Mouse (Mus musculus) stomach, embryonic 14.5 days (tissue): ENCODE results near the gene Psrc1. TPM values are rescaled to one million over a fixed set of nuclear protein-coding genes. Genes with fewer than 3 reads are reported as not detected.
A peak's percentile ranks its signal among the peaks of the same experiment; 100 is the strongest.

Experiments
- ATAC-seq: fragments of 200-750 bp; cut with Nextera tagmentation; 2 replicates; pipeline ENCODE4 v1.8.0; 2017; ENCODE audit warnings: low read depth, moderate TSS enrichment; ENCODE audit not compliant: insufficient number of reproducible peaks, insufficient read depth, low FRiP score
- H3K27ac ChIP-seq: fragments of 300-500 bp; sonication (generic); 2 replicates; pipeline ENCODE4 v1.5.1; 2014; ENCODE audit warnings: mild to moderate bottlenecking, low read length, moderate library complexity, mixed read lengths
- H3K27me3 ChIP-seq: fragments of 300-500 bp; sonication (generic); 2 replicates; pipeline ENCODE4 v1.6.1; 2014; ENCODE audit warnings: low read length, control low read depth, mixed read lengths; ENCODE audit not compliant: control insufficient read depth, insufficient read depth
- H3K36me3 ChIP-seq: fragments of 300-500 bp; sonication (generic); 2 replicates; pipeline ENCODE4 v1.6.1; 2014; ENCODE audit warnings: mild to moderate bottlenecking, control low read depth, low read length, moderate library complexity, mixed read lengths; ENCODE audit not compliant: control insufficient read depth, insufficient read depth
- H3K4me1 ChIP-seq: fragments of 300-500 bp; sonication (generic); 2 replicates; pipeline ENCODE4 v1.6.1; 2014; ENCODE audit warnings: low read length, control low read depth, mixed read lengths; ENCODE audit not compliant: control insufficient read depth, insufficient read depth
- H3K4me2 ChIP-seq: fragments of 300-500 bp; sonication (generic); replicated peaks from 2 replicates; pipeline ENCODE4 v1.6.1; 2014; ENCODE audit warnings: low read depth, low read length, control low read depth
- H3K4me3 ChIP-seq: fragments of 300-500 bp; sonication (generic); 2 replicates; pipeline ENCODE4 v1.5.1; 2014; ENCODE audit warnings: low read depth, low read length, control low read depth
- H3K9ac ChIP-seq: fragments of 300-500 bp; sonication (generic); replicated peaks from 2 replicates; pipeline ENCODE4 v1.6.1; 2014; ENCODE audit warnings: low read depth, mild to moderate bottlenecking, control low read depth, low read length, moderate library complexity, mixed read lengths
- H3K9me3 ChIP-seq: fragments of 300-500 bp; sonication (generic); 2 replicates; pipeline ENCODE4 v1.6.1; 2016; ENCODE audit warnings: low read depth, low read length, control low read depth; ENCODE audit not compliant: control insufficient read depth
- WGBS: fragments of 180-500 bp; shearing (Covaris S2); extraction: QIAGEN DNeasy Blood & Tissue Kit; methylation state at CpG from one replicate; pipeline ENCODE4 v1.1.7; 2014; 5-methylcytosine and 5-hydroxymethylcytosine counted together
- polyA plus RNA-seq: library from polyadenylated mRNA; unstranded; fragments of >200 nt; fragmentation: Nextera tagmentation; extraction: Ambion mirVana; gene quantifications from 2 replicates; pipeline ENCODE4 v1.2.1, GENCODE M21; 2014

Gene Psrc1
- polyA plus RNA-seq, 1 experiment from 2014 or later: 44.4 TPM

GRCm38 (mm10) chr3:108378875-108379663, 4.6 kb upstream of the Psrc1 start:
- Histone ChIP-seq H3K4me3 (no peak overlapping the region), H3K27me3 (no peaks in the 10 kb centered on the region), H3K36me3 (no peaks in the 10 kb centered on the region), H3K9ac (no peak overlapping the region), H3K27ac (no peak overlapping the region), H3K4me1 (peaks cover 9% of the 10 kb centered on the region), H3K4me2 (no peak overlapping the region), H3K9me3 (no peaks in the 10 kb centered on the region)
- no peak for ATAC-seq
- 82% methylated on average over 7 of the region's 7 CpGs for WGBS

GRCm38 (mm10) chr3:108380695-108381094, 2.9 kb upstream of the Psrc1 start:
- Histone ChIP-seq H3K4me2 (no peak overlapping the region), H3K27me3 (no peaks in the 10 kb centered on the region), H3K9ac (no peak overlapping the region), H3K27ac (no peak overlapping the region), H3K36me3 (no peaks in the 10 kb centered on the region; the same call in 1 of the 2 replicates), H3K4me3 (no peak overlapping the region), H3K4me1 (peaks cover 18% of the 10 kb centered on the region), H3K9me3 (no peaks in the 10 kb centered on the region)
- WGBS: 77% methylated on average over 6 of the region's 6 CpGs
- no peak for ATAC-seq

GRCm38 (mm10) chr3:108381945-108382875, 1.4 kb upstream of the Psrc1 start:
- H3K27ac ChIP-seq: 0 out of 2 replicates have a peak overlapping the region, but pooled peaks have one; percentile 39
- no peaks in the 10 kb centered on the region for H3K9me3 ChIP-seq
- 58% methylated on average over 14 of the region's 14 CpGs for WGBS
- no peaks in the 10 kb centered on the region for H3K27me3 ChIP-seq
- H3K4me3 ChIP-seq: no peak overlapping the region
- H3K4me2 ChIP-seq: peak overlapping the region; percentile 78; the same call in 1 of the 2 replicates
- H3K36me3 ChIP-seq: peaks cover 11% of the 10 kb centered on the region
- H3K4me1 ChIP-seq: peaks cover 18% of the 10 kb centered on the region
- ATAC-seq: no peak
- no peak overlapping the region for H3K9ac ChIP-seq

GRCm38 (mm10) chr3:108384425-108384824, 786 bp downstream of the Psrc1 start:
- 32% methylated on average over 2 of the region's 2 CpGs for WGBS
- Histone ChIP-seq H3K4me2 (peak overlapping the region; percentile 78), H3K9me3 (no peaks in the 10 kb centered on the region), H3K36me3 (peaks cover 17% of the 10 kb centered on the region), H3K27me3 (no peaks in the 10 kb centered on the region), H3K4me3 (peak overlapping the region; percentile 56), H3K9ac (0 out of 2 replicates have a peak overlapping the region, but pooled peaks have one; percentile 30), H3K4me1 (peaks cover 18% of the 10 kb centered on the region), H3K27ac (no peak overlapping the region)
- no peak for ATAC-seq

- H3K4me2 ChIP-seq: no peak overlapping the region
- no peak overlapping the region for H3K27ac ChIP-seq
- H3K4me3 ChIP-seq: no peak overlapping the region
- no peaks in the 10 kb centered on the region for H3K9me3 ChIP-seq
- 78% methylated on average over 10 of the region's 10 CpGs for WGBS
- no peak for ATAC-seq
- H3K36me3 ChIP-seq: peaks cover 17% of the 10 kb centered on the region
- no peak overlapping the region for H3K9ac ChIP-seq
- peaks cover 18% of the 10 kb centered on the region for H3K4me1 ChIP-seq
- H3K27me3 ChIP-seq: no peaks in the 10 kb centered on the region
Measured at GRCm38 (mm10) chr3:108386186-108386585, 2.5 kb downstream of the Psrc1 start.

- peaks cover 17% of the 10 kb centered on the region for H3K36me3 ChIP-seq
- H3K9me3 ChIP-seq: no peaks in the 10 kb centered on the region
- WGBS: 1% methylated on average over 5 of the region's 5 CpGs
- no peak overlapping the region for H3K4me2 ChIP-seq
- H3K4me3 ChIP-seq: no peak overlapping the region
- peaks cover 22% of the 10 kb centered on the region; the same call in 1 of the 2 replicates for H3K4me1 ChIP-seq
- peak overlapping the region; percentile 72; the same call in 1 of the 2 replicates for H3K27ac ChIP-seq
- H3K27me3 ChIP-seq: no peaks in the 10 kb centered on the region
- H3K9ac ChIP-seq: no peak overlapping the region
- peak; percentile 81 for ATAC-seq
Measured at GRCm38 (mm10) chr3:108389111-108389545, 5.5 kb downstream of the Psrc1 start.

GRCm38 (mm10) chr3:108392299-108392698, 8.7 kb downstream of the Psrc1 start:
- Histone ChIP-seq H3K27ac (no peak overlapping the region), H3K36me3 (peaks cover 5% of the 10 kb centered on the region; the same call in 1 of the 2 replicates), H3K9me3 (no peaks in the 10 kb centered on the region), H3K27me3 (no peaks in the 10 kb centered on the region), H3K4me1 (peaks cover 13% of the 10 kb centered on the region; the same call in 1 of the 2 replicates), H3K4me3 (no peak overlapping the region), H3K4me2 (peak overlapping the region; percentile 10; the same call in 1 of the 2 replicates), H3K9ac (0 out of 2 replicates have a peak overlapping the region, but pooled peaks have one; percentile 21)
- WGBS: 16% methylated on average over 10 of the region's 10 CpGs
- ATAC-seq: no peak

GRCm38 (mm10) chr3:108392793-108393192, 9.2 kb downstream of the Psrc1 start:
- Histone ChIP-seq H3K9me3 (no peaks in the 10 kb centered on the region), H3K4me2 (peak overlapping the region; percentile 10; the same call in 1 of the 2 replicates), H3K9ac (no peak overlapping the region), H3K27ac (no peak overlapping the region), H3K4me3 (no peak overlapping the region), H3K36me3 (peaks cover under 1% of the 10 kb centered on the region), H3K27me3 (no peaks in the 10 kb centered on the region), H3K4me1 (peaks cover 13% of the 10 kb centered on the region; the same call in 1 of the 2 replicates)
- ATAC-seq: no peak
- WGBS: 55% methylated on average over 15 of the region's 15 CpGs
